Mouse (Mus musculus) Muller cell, postnatal 12 days (primary cell): ENCODE measurements around the gene Grk5.

Experiments
- DNase-seq: peaks from one replicate; pipeline ENCODE4 v3.0.0-alpha.2; 2015; ENCODE audit errors: inconsistent ontology term

Gene Grk5

GRCm38 (mm10) chr19:61064386-61064785 lies 174.8 kb downstream of the Grk5 start:
- no peak for DNase-seq

GRCm38 (mm10) chr19:61065011-61065410 lies 175.5 kb downstream of the Grk5 start:
- DNase-seq = peak; percentile 66

- no peak for DNase-seq
These were observed 189.1 kb downstream of the Grk5 start for GRCm38 (mm10) chr19:61078622-61079021.

GRCm38 (mm10) chr19:61080251-61080749 lies 190.8 kb downstream of the Grk5 start:
- DNase-seq = peak; percentile 31

- no peak for DNase-seq
These were observed 193.5 kb downstream of the Grk5 start for GRCm38 (mm10) chr19:61083006-61083405.

- DNase-seq = peak; percentile 79
These were observed 194.8 kb downstream of the Grk5 start for GRCm38 (mm10) chr19:61084149-61084940.

- no peak for DNase-seq
These were observed 195.7 kb downstream of the Grk5 start for GRCm38 (mm10) chr19:61085217-61085616.

- DNase-seq = no peak
These were observed 198.2 kb downstream of the Grk5 start for GRCm38 (mm10) chr19:61087781-61088180.

- DNase-seq = no peak
These were observed 199.5 kb downstream of the Grk5 start for GRCm38 (mm10) chr19:61089001-61089400.

- DNase-seq = no peak
These were observed 201.0 kb downstream of the Grk5 start for GRCm38 (mm10) chr19:61090541-61090940.

GRCm38 (mm10) chr19:61096776-61097175 lies 207.2 kb downstream of the Grk5 start:
- DNase-seq = no peak

- DNase-seq = peak; percentile 10
These were observed 208.2 kb downstream of the Grk5 start for GRCm38 (mm10) chr19:61097764-61098163.

- no peak for DNase-seq
These were observed 220.6 kb downstream of the Grk5 start for GRCm38 (mm10) chr19:61110184-61110583.

- DNase-seq = no peak
These were observed 241.5 kb downstream of the Grk5 start for GRCm38 (mm10) chr19:61131096-61131495.

- no peak for DNase-seq
These were observed 249.1 kb downstream of the Grk5 start for GRCm38 (mm10) chr19:61138655-61139054.

- peak; percentile 85 for DNase-seq
These were observed 251.0 kb downstream of the Grk5 start, which contains the start of gene Zfp950 for GRCm38 (mm10) chr19:61140342-61141206. Zfp950 (minus strand) TSS chr19:61140840.

- DNase-seq = no peak
These were observed 251.8 kb downstream of the Grk5 start for GRCm38 (mm10) chr19:61141299-61141698.
